Mouse (Mus musculus): ENCODE results near the gene Ttc34. TPM values are rescaled to one million over a fixed set of nuclear protein-coding genes. Genes with fewer than 3 reads are reported as not detected.

Ttc34 gene
- polyA plus RNA-seq, 1 experiment from 2014 or later, result 0.59 TPM

- no peaks in the 10 kb centered on the region for H3K9me3 ChIP-seq (ENCODE audit: low read length)
- peak overlapping the region; percentile 53 for H3K27ac ChIP-seq (ENCODE audit: low read length)
- peak overlapping the region; percentile 32; the same call in 1 of the 2 replicates for H3K4me2 ChIP-seq (replicated peaks; ENCODE audit: low read depth, low read length)
- H3K27me3 ChIP-seq (ENCODE audit: insufficient read depth, low read length), result no peaks in the 10 kb centered on the region
- ATAC-seq (ENCODE audit: low FRiP score, low TSS enrichment), result peak; percentile 72
- WGBS, result 39% methylated on average over 17 of the region's 17 CpGs
- H3K4me3 ChIP-seq (ENCODE audit: low read length), result no peak overlapping the region
- H3K4me1 ChIP-seq (ENCODE audit: insufficient read depth, low read length), result peaks cover 11% of the 10 kb centered on the region
- no peaks in the 10 kb centered on the region for H3K36me3 ChIP-seq (ENCODE audit: insufficient read depth, low read length)
- H3K9ac ChIP-seq (replicated peaks; ENCODE audit: low read length), result peak overlapping the region; percentile 46; the same call in 1 of the 2 replicates
These were observed 70.6 kb downstream of the Ttc34 start for GRCm38 (mm10) chr4:154907833-154908232.

- no peak overlapping the region for H3K4me3 ChIP-seq (ENCODE audit: low read length)
- no peak overlapping the region for H3K27ac ChIP-seq (ENCODE audit: low read length)
- no peak overlapping the region for H3K9ac ChIP-seq (replicated peaks; ENCODE audit: low read length)
- ATAC-seq (ENCODE audit: low FRiP score, low TSS enrichment), result no peak
- H3K4me2 ChIP-seq (replicated peaks; ENCODE audit: low read depth, low read length), result no peak overlapping the region
- no peaks in the 10 kb centered on the region for H3K9me3 ChIP-seq (ENCODE audit: low read length)
- H3K36me3 ChIP-seq (ENCODE audit: insufficient read depth, low read length), result no peaks in the 10 kb centered on the region
- H3K27me3 ChIP-seq (ENCODE audit: insufficient read depth, low read length), result no peaks in the 10 kb centered on the region
- H3K4me1 ChIP-seq (ENCODE audit: insufficient read depth, low read length), result peaks cover 11% of the 10 kb centered on the region
- WGBS, result 95% methylated on average over 5 of the region's 5 CpGs
These were observed 71.2 kb downstream of the Ttc34 start for GRCm38 (mm10) chr4:154908490-154908889.

GRCm38 (mm10) chr4:154910606-154911522 is 73.6 kb downstream of the Ttc34 start:
- no peak for ATAC-seq (ENCODE audit: low FRiP score, low TSS enrichment)
- no peaks in the 10 kb centered on the region for H3K36me3 ChIP-seq (ENCODE audit: insufficient read depth, low read length)
- H3K27ac ChIP-seq (ENCODE audit: low read length), result no peak overlapping the region
- no peaks in the 10 kb centered on the region for H3K9me3 ChIP-seq (ENCODE audit: low read length)
- H3K9ac ChIP-seq (replicated peaks; ENCODE audit: low read length), result no peak overlapping the region; the same call in 1 of the 2 replicates
- H3K4me3 ChIP-seq (ENCODE audit: low read length), result no peak overlapping the region
- peaks cover 11% of the 10 kb centered on the region for H3K4me1 ChIP-seq (ENCODE audit: insufficient read depth, low read length)
- H3K4me2 ChIP-seq (replicated peaks; ENCODE audit: low read depth, low read length), result 0 out of 2 replicates have a peak overlapping the region, but pooled peaks have one; percentile 1
- no peaks in the 10 kb centered on the region for H3K27me3 ChIP-seq (ENCODE audit: insufficient read depth, low read length)
- 38% methylated on average over 15 of the region's 15 CpGs for WGBS

GRCm38 (mm10) chr4:154911644-154912043 is 74.4 kb downstream of the Ttc34 start:
- ATAC-seq (ENCODE audit: low FRiP score, low TSS enrichment), result no peak
- Histone ChIP-seq H3K4me2 (replicated peaks; ENCODE audit: low read depth, low read length) (no peak overlapping the region), H3K9me3 (ENCODE audit: low read length) (no peaks in the 10 kb centered on the region), H3K27ac (ENCODE audit: low read length) (no peak overlapping the region), H3K9ac (replicated peaks; ENCODE audit: low read length) (no peak overlapping the region), H3K4me3 (ENCODE audit: low read length) (no peak overlapping the region), H3K27me3 (ENCODE audit: insufficient read depth, low read length) (no peaks in the 10 kb centered on the region), H3K4me1 (ENCODE audit: insufficient read depth, low read length) (peaks cover 11% of the 10 kb centered on the region), H3K36me3 (ENCODE audit: insufficient read depth, low read length) (no peaks in the 10 kb centered on the region)
- WGBS, result 86% methylated on average over 2 of the region's 2 CpGs

- ATAC-seq (ENCODE audit: low FRiP score, low TSS enrichment), result no peak
- Histone ChIP-seq H3K27me3 (ENCODE audit: insufficient read depth, low read length) (no peaks in the 10 kb centered on the region), H3K4me2 (replicated peaks; ENCODE audit: low read depth, low read length) (no peak overlapping the region), H3K9me3 (ENCODE audit: low read length) (no peaks in the 10 kb centered on the region), H3K36me3 (ENCODE audit: insufficient read depth, low read length) (no peaks in the 10 kb centered on the region), H3K4me3 (ENCODE audit: low read length) (no peak overlapping the region), H3K4me1 (ENCODE audit: insufficient read depth, low read length) (peaks cover 7% of the 10 kb centered on the region), H3K9ac (replicated peaks; ENCODE audit: low read length) (no peak overlapping the region), H3K27ac (ENCODE audit: low read length) (no peak overlapping the region)
- 90% methylated on average over 3 of the region's 3 CpGs for WGBS
These were observed 76.6 kb downstream of the Ttc34 start for GRCm38 (mm10) chr4:154913845-154914244.

- ATAC-seq (ENCODE audit: low FRiP score, low TSS enrichment), result no peak
- Histone ChIP-seq H3K4me2 (replicated peaks; ENCODE audit: low read depth, low read length) (no peak overlapping the region), H3K4me3 (ENCODE audit: low read length) (no peak overlapping the region), H3K27me3 (ENCODE audit: insufficient read depth, low read length) (no peaks in the 10 kb centered on the region), H3K4me1 (ENCODE audit: insufficient read depth, low read length) (peaks cover 7% of the 10 kb centered on the region), H3K27ac (ENCODE audit: low read length) (no peak overlapping the region), H3K36me3 (ENCODE audit: insufficient read depth, low read length) (no peaks in the 10 kb centered on the region), H3K9ac (replicated peaks; ENCODE audit: low read length) (no peak overlapping the region), H3K9me3 (ENCODE audit: low read length) (no peaks in the 10 kb centered on the region)
- 98% methylated on average over 4 of the region's 4 CpGs for WGBS
These were observed 77.0 kb downstream of the Ttc34 start for GRCm38 (mm10) chr4:154914252-154914651.

GRCm38 (mm10) chr4:154914707-154915106 is 77.4 kb downstream of the Ttc34 start:
- no peak overlapping the region for H3K27ac ChIP-seq (ENCODE audit: low read length)
- H3K4me3 ChIP-seq (ENCODE audit: low read length), result no peak overlapping the region
- no peaks in the 10 kb centered on the region for H3K27me3 ChIP-seq (ENCODE audit: insufficient read depth, low read length)
- H3K36me3 ChIP-seq (ENCODE audit: insufficient read depth, low read length), result no peaks in the 10 kb centered on the region
- H3K4me1 ChIP-seq (ENCODE audit: insufficient read depth, low read length), result peaks cover 7% of the 10 kb centered on the region
- WGBS, result 79% methylated on average over 3 of the region's 3 CpGs
- H3K4me2 ChIP-seq (replicated peaks; ENCODE audit: low read depth, low read length), result no peak overlapping the region
- no peaks in the 10 kb centered on the region for H3K9me3 ChIP-seq (ENCODE audit: low read length)
- no peak overlapping the region for H3K9ac ChIP-seq (replicated peaks; ENCODE audit: low read length)
- no peak for ATAC-seq (ENCODE audit: low FRiP score, low TSS enrichment)

- ATAC-seq (ENCODE audit: low FRiP score, low TSS enrichment), result no peak
- no peak overlapping the region for H3K27ac ChIP-seq (ENCODE audit: low read length)
- no peak overlapping the region for H3K9ac ChIP-seq (replicated peaks; ENCODE audit: low read length)
- 75% methylated on average over 10 of the region's 10 CpGs for WGBS
- no peak overlapping the region for H3K4me2 ChIP-seq (replicated peaks; ENCODE audit: low read depth, low read length)
- no peaks in the 10 kb centered on the region for H3K27me3 ChIP-seq (ENCODE audit: insufficient read depth, low read length)
- H3K4me1 ChIP-seq (ENCODE audit: insufficient read depth, low read length), result peaks cover 6% of the 10 kb centered on the region
- H3K4me3 ChIP-seq (ENCODE audit: low read length), result no peak overlapping the region
- no peaks in the 10 kb centered on the region for H3K9me3 ChIP-seq (ENCODE audit: low read length)
- no peaks in the 10 kb centered on the region for H3K36me3 ChIP-seq (ENCODE audit: insufficient read depth, low read length)
These were observed 78.0 kb downstream of the Ttc34 start for GRCm38 (mm10) chr4:154915286-154915685.

- 81% methylated on average over 4 of the region's 4 CpGs for WGBS
- H3K9me3 ChIP-seq (ENCODE audit: low read length), result no peaks in the 10 kb centered on the region
- no peaks in the 10 kb centered on the region for H3K4me1 ChIP-seq (ENCODE audit: insufficient read depth, low read length)
- H3K9ac ChIP-seq (replicated peaks; ENCODE audit: low read length), result no peak overlapping the region
- ATAC-seq (ENCODE audit: low FRiP score, low TSS enrichment), result no peak
- H3K4me3 ChIP-seq (ENCODE audit: low read length), result no peak overlapping the region
- no peaks in the 10 kb centered on the region for H3K27me3 ChIP-seq (ENCODE audit: insufficient read depth, low read length)
- no peak overlapping the region for H3K27ac ChIP-seq (ENCODE audit: low read length)
- no peaks in the 10 kb centered on the region for H3K36me3 ChIP-seq (ENCODE audit: insufficient read depth, low read length)
- H3K4me2 ChIP-seq (replicated peaks; ENCODE audit: low read depth, low read length), result no peak overlapping the region
These were observed 79.4 kb downstream of the Ttc34 start for GRCm38 (mm10) chr4:154916662-154917061.

Data from kidney, embryonic 16.5 days (tissue).